Mouse (Mus musculus): ENCODE measurements at regions not wholly inside any gene's neighbourhood (a gene's known extent, or its start where the extent isn't known, plus 50 kb on each side); places are given as distances from the start of the nearest gene placed in this dataset.

- TF ChIP-seq GATA1 (IDR thresholded peaks at IDR 0.05; ENCODE audit: borderline replicate concordance, low read length) (no peak), FLI1 (IDR thresholded peaks at IDR 0.05; ENCODE audit: low read length) (no peak)
These were observed 148.1 kb upstream of the Nabp1 start for GRCm38 (mm10) chr1:51626303-51626702.

All from megakaryocyte, embryonic 14.5 days (primary cell).